Mouse (Mus musculus) heart, embryonic 15.5 days (tissue): ENCODE measurements around the gene Pxmp4. TPM values are rescaled to one million over a fixed set of nuclear protein-coding genes. Genes with fewer than 3 reads are reported as not detected.

Experiments
- ATAC-seq: fragments of 200-750 bp; cut with Nextera tagmentation; replicated peaks from 2 replicates; pipeline ENCODE4 v1.8.0; 2017; ENCODE audit warnings: low read depth, moderate TSS enrichment; ENCODE audit not compliant: insufficient number of reproducible peaks, insufficient read depth, low FRiP score
- H3K27ac ChIP-seq: fragments of 300-500 bp; sonication (generic); 2 replicates; pipeline ENCODE4 v1.5.1; 2015; ENCODE audit warnings: mild to moderate bottlenecking, inconsistent platforms
- H3K27me3 ChIP-seq: fragments of 300-500 bp; sonication (generic); 2 replicates; pipeline ENCODE4 v1.6.1; 2015; ENCODE audit warnings: inconsistent platforms
- H3K36me3 ChIP-seq: fragments of 300-500 bp; sonication (generic); 2 replicates; pipeline ENCODE4 v1.6.1; 2015; ENCODE audit warnings: mild to moderate bottlenecking, inconsistent platforms
- H3K4me1 ChIP-seq: fragments of 300-500 bp; sonication (generic); replicated peaks from 2 replicates; pipeline ENCODE4 v1.6.1; 2015; ENCODE audit warnings: inconsistent platforms
- H3K4me2 ChIP-seq: fragments of 300-500 bp; sonication (generic); 2 replicates; pipeline ENCODE4 v1.6.1; 2015; ENCODE audit warnings: inconsistent platforms, mild to moderate bottlenecking, moderate library complexity
- H3K4me3 ChIP-seq: fragments of 300-500 bp; sonication (generic); 2 replicates; pipeline ENCODE4 v1.5.1; 2015; ENCODE audit warnings: mild to moderate bottlenecking, inconsistent platforms
- H3K9ac ChIP-seq: fragments of 300-500 bp; sonication (generic); 2 replicates; pipeline ENCODE4 v1.6.1; 2015; ENCODE audit warnings: mild to moderate bottlenecking, inconsistent platforms
- H3K9me3 ChIP-seq: fragments of 300-500 bp; sonication (generic); replicated peaks from 2 replicates; pipeline ENCODE4 v1.6.1; 2016; ENCODE audit warnings: inconsistent platforms
- WGBS: fragments of 180-500 bp; shearing (Covaris S2); methylation state at CpG from one replicate; pipeline ENCODE4 v1.1.7; 2015; ENCODE audit warnings: mixed read lengths; 5-methylcytosine and 5-hydroxymethylcytosine counted together
- polyA plus RNA-seq: library from polyadenylated mRNA; unstranded; fragments of >200 nt; fragmentation: Nextera tagmentation; extraction: Ambion mirVana; gene quantifications from 2 replicates; pipeline ENCODE4 v1.2.1, GENCODE M21; 2015

Pxmp4 gene
- polyA plus RNA-seq, 1 experiment from 2014 or later: 24.6 TPM

DNA sequence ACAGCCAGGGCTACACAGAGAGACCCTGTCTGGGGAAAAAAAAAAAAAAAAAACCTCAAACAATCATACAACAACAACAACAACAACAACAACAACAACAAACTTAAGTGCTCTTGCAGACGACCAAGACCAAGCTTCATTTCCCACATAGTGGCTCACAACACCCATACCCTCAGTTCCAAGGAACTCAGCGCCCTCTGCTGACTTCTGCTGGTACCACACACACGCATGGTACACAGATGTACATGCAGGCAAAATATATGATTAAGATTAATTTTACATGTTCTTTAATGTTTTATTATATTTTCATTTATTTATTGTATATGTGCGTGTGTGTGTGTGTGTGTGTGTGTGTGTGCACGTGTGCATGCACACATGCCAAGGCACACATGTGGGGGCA, 17.1 kb downstream of the Pxmp4 start:
- no peaks in the 10 kb centered on the region for H3K27me3 ChIP-seq
- 77% methylated on average over 5 of the region's 5 CpGs for WGBS

DNA sequence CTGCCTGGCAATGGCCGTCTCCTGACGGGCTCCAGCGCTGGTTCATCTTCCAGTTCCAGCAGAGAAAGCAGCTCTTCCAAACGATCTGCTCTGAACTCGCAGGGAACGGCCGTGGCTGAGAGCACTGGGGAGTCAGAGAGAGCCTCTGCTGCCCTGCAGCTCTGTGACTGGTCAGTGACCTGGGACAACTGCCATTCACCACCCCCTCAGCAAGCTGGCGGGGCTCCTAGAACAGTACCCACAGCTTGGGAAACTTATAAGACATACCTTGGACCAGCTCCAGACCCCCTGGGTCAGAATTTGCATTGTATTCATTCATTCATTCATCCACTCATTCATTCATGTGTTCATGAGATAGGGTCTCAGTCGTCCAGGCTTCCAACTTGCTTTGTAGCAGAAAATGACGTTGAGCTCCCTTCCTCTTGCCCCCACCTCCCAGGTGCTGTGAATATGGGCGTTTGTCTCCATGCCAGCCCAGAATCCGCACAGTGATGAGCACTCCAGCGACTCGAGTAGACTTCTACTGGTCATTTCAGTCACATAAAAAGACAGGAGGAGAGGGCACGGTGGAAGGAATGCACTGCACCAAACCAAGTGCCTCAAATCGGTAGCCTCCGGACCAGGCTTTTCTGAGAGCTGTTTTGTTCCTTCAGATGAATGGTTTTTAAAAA, 18.4 kb downstream of the Pxmp4 start:
- no peaks in the 10 kb centered on the region for H3K36me3 ChIP-seq
- no peak overlapping the region for H3K9ac ChIP-seq
- no peak overlapping the region for H3K4me3 ChIP-seq
- H3K4me2 ChIP-seq: no peak overlapping the region
- no peak for ATAC-seq
- no peaks in the 10 kb centered on the region for H3K27me3 ChIP-seq
- 54% methylated on average over 17 of the region's 17 CpGs for WGBS
- peaks cover 25% of the 10 kb centered on the region for H3K4me1 ChIP-seq
- H3K9me3 ChIP-seq: no peaks in the 10 kb centered on the region
- H3K27ac ChIP-seq: no peak overlapping the region

More for the DNA sequence above, 17.1 kb downstream of the Pxmp4 start:
- H3K4me2 ChIP-seq: no peak overlapping the region
- H3K9ac ChIP-seq: no peak overlapping the region
- no peak overlapping the region for H3K4me3 ChIP-seq
- H3K27ac ChIP-seq: no peak overlapping the region
- H3K4me1 ChIP-seq: peaks cover 20% of the 10 kb centered on the region
- H3K36me3 ChIP-seq: no peaks in the 10 kb centered on the region
- H3K9me3 ChIP-seq: no peaks in the 10 kb centered on the region
- ATAC-seq: no peak

DNA sequence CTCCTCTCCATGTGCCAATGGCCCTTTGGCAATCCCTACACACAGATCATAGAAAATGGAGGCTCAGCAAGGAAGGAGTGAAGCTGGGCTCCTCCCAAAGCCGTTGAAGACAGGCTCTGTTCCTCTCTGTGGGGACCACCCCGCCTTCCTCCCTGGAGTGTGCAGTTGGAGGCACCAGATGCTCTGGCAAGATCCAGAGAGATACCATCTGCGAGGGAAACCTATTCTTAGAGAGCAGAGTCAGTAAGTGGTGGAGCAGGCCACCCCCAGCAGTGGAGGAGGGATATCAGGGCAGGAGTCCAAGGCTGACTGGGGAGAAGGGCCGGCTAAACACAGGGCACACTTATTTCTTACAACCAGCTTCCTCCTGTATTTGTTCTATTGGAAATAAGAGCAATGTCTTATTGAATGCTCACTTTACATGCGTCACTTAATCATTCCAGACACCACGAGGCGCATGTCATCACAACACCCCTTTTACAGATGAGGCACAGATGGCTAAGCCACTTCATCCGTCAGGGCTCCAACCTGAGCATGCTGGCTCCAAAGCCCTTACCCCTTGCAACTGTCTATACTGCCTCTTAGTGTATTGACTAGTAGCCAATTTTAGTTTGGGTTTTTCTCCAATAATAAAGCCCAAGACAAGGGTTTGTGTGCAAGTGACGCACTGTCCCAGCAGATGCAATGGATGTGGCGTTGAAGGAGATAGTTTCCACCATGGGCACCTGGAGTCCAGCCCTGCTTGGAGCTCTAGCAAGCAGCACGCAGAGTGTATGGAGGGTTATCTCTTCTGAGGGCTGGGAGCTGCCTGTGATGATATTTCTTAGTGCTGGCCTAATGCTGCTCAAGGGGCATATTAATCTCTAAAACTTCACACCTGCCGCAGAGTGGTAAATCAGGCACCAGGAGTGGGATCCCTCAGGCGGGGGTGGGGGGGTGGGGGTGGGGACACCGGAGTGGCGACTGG, 19.3 kb downstream of the Pxmp4 start:
- no peak overlapping the region for H3K9ac ChIP-seq
- H3K27ac ChIP-seq: 0 out of 2 replicates have a peak overlapping the region, but pooled peaks have one; percentile 1
- peak; percentile 53; the same call in 1 of the 2 replicates for ATAC-seq
- H3K4me1 ChIP-seq: peaks cover 25% of the 10 kb centered on the region
- H3K27me3 ChIP-seq: no peaks in the 10 kb centered on the region
- H3K4me3 ChIP-seq: no peak overlapping the region
- H3K36me3 ChIP-seq: no peaks in the 10 kb centered on the region
- no peaks in the 10 kb centered on the region for H3K9me3 ChIP-seq
- 0 out of 2 replicates have a peak overlapping the region, but pooled peaks have one; percentile 10 for H3K4me2 ChIP-seq
- WGBS: 46% methylated on average over 15 of the region's 15 CpGs

DNA sequence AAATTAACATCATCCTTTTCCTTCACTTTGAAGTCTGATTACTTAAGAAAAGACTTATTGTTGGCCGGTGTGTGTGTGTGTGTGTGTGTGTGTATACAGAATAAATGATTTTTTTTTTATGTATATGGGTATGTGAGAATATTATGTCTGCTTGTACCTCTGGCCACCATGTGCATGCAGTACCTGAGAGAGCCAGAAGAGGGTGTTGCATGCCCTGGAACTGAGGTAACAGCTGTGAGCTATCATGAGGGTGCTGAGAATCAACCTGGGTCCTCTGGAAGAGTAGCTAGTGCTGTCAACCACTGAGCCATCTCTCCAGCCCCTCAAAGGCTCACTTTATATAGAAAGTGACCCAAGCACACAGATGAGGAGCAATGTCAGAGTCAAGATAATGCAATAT, 22.1 kb downstream of the Pxmp4 start:
- H3K4me3 ChIP-seq: no peak overlapping the region
- no peak overlapping the region for H3K27ac ChIP-seq
- no peaks in the 10 kb centered on the region for H3K36me3 ChIP-seq
- no peaks in the 10 kb centered on the region for H3K27me3 ChIP-seq
- 97% methylated on average over 1 of the region's 1 CpGs for WGBS
- H3K4me1 ChIP-seq: peaks cover 21% of the 10 kb centered on the region
- no peak for ATAC-seq
- no peak overlapping the region for H3K9ac ChIP-seq
- no peak overlapping the region for H3K4me2 ChIP-seq
- no peaks in the 10 kb centered on the region for H3K9me3 ChIP-seq

DNA sequence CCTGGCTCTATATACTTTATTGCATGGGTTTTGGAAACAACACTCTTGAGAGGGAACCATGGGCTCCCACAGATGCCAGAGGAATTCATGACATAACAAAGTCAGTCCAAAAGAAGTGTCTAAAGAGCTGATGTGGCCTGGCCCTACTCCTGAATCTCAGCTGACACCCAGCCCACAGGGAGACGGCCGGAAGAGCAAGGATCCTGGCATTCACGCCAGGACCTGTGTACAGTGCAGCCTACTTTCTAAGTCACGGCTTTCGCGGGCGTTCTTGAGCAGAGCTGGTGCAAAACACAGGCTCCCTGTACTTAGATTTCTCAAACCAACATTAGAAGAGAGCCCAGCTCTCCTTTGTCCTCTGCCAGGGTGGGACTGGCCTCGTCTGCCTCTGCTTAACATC, 22.9 kb downstream of the Pxmp4 start:
- Histone ChIP-seq H3K27me3 (no peaks in the 10 kb centered on the region), H3K9me3 (no peaks in the 10 kb centered on the region), H3K4me2 (no peak overlapping the region), H3K4me1 (peaks cover 21% of the 10 kb centered on the region), H3K4me3 (no peak overlapping the region), H3K27ac (no peak overlapping the region; the same call in 1 of the 2 replicates), H3K9ac (no peak overlapping the region), H3K36me3 (no peaks in the 10 kb centered on the region)
- no peak for ATAC-seq
- WGBS: 61% methylated on average over 8 of the region's 8 CpGs

DNA sequence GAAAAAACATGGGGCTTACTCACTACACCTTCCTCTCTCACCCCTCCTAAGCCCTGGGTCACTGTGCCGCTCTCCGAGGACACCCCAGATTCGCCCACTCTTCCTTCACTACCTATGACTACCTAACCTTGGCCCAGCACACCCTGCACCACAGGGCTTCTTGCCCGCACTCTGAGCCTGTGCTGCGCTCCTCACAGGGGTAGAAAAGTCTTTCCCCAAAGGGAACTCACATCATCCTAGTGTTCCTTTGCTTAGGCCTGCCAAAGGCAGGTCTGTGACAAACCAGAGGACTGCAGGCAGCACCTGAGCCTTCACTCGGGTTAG, 25.8 kb downstream of the Pxmp4 start:
- H3K4me1 ChIP-seq: peaks cover 5% of the 10 kb centered on the region
- ATAC-seq: no peak
- 79% methylated on average over 6 of the region's 6 CpGs for WGBS
- no peaks in the 10 kb centered on the region for H3K9me3 ChIP-seq
- no peaks in the 10 kb centered on the region for H3K27me3 ChIP-seq
- no peak overlapping the region for H3K4me2 ChIP-seq
- no peaks in the 10 kb centered on the region for H3K36me3 ChIP-seq
- no peak overlapping the region for H3K4me3 ChIP-seq
- no peak overlapping the region for H3K9ac ChIP-seq
- no peak overlapping the region for H3K27ac ChIP-seq

DNA sequence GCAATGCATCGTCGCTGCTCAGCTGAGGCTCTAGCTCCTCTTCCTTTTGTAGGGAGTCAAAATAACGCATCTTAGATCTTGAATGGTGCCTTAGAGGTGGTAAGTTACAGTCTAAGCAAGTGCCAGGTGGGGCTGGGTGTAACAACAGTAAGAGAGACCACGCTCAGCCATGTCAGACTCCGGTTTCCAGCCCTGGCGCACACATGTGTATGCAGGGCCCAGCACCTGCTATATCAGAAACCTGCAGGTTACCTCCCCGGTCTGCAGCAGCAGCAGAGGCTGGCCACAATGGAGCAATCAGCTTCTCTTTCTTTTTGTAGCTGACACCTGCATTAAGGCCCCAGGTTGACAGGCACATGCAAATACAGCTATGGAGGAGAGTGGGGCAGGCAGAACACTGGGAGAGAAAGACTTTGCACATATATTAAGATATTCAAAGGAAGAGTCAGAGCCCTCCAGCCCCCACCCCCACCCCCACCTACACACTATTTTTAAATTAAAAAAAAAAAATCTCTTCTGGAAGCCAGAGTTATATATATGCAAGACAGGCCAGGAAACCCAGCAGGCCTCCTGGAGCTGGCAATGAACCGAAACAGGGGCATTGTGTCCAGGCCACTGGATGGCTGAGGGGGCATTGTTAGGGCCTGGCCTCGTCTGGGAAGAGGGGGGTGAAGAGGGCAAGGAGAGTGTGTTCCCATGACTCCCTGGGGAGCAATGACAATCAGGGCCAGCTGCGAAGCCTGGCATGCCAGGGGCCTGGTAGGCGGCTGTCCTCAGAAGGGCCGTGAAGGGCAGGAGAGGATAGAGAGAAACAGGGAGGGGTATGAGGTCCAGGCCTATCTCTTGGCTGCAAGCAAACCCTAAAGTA, 26.4 kb downstream of the Pxmp4 start:
- ATAC-seq: peak; percentile 57; the same call in 1 of the 2 replicates

DNA sequence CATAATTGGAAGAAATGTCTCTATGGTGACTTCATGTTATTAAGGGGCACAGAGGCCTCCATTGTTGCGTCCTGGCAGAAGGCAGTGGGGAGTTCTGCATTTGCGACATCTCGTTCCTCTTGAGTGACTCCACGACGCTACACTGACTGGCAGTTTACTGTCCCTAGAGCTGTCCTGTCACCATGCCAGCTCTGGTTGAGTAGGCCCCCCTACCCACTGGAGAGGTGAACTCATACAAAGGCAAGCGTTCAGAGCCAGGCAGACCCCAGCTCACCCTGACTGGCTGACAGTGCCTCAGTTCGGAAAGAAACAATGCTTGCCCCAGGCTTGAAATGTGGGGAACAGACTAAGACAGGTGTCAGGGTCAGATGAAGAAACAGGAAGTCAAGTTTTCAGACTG, 29.2 kb downstream of the Pxmp4 start:
- 74% methylated on average over 7 of the region's 7 CpGs for WGBS
- Histone ChIP-seq H3K27me3 (no peaks in the 10 kb centered on the region), H3K4me1 (peaks cover 11% of the 10 kb centered on the region), H3K9me3 (no peaks in the 10 kb centered on the region), H3K9ac (no peak overlapping the region), H3K4me3 (no peak overlapping the region), H3K36me3 (no peaks in the 10 kb centered on the region), H3K4me2 (no peak overlapping the region), H3K27ac (no peak overlapping the region)
- ATAC-seq: no peak

More for the DNA sequence above, 26.4 kb downstream of the Pxmp4 start:
- Histone ChIP-seq H3K4me3 (no peak overlapping the region), H3K4me1 (peaks cover 5% of the 10 kb centered on the region), H3K9me3 (no peaks in the 10 kb centered on the region), H3K9ac (no peak overlapping the region), H3K4me2 (no peak overlapping the region), H3K27me3 (no peaks in the 10 kb centered on the region), H3K27ac (no peak overlapping the region), H3K36me3 (no peaks in the 10 kb centered on the region)
- WGBS: 54% methylated on average over 12 of the region's 12 CpGs

DNA sequence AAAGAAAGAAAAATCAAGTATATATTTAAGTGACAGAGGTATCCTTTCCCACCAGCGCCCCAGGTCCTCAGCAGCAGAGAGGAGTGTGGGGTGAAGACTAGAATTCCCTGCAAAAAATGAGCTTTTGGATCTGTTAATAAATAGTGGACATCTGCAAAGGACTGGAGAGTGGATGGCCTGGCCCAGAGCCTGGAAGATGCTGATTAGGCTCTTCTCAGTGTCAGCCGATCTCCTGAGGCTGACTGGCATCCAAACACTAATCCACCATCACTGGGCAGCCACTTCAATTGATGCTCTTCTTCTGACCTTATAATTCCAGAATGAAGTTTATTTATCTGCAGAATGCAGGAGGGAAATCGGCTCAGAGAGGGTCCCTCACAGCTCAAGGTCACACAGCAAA, 30.5 kb downstream of the Pxmp4 start:
- WGBS: 75% methylated on average over 3 of the region's 3 CpGs
- no peak for ATAC-seq

DNA sequence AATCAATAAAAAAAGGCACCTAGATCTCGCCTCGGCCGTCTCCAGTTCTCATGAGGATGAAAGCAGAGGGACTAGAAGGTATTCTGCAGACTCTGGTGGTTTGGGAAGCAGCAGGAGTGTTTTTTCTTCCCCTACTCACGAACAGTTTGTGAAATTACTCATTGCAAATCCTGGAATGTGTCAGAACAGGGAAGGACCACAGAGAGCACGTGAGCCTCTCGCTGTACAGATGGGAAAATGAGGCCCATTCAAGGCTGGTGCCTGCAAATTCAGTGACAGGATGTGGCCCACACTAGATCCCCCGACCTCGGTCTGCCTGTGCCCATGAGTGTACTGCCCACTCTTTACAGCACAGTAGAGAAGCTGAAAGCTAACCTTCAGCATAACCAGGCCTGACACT, 31.5 kb downstream of the Pxmp4 start:
- Histone ChIP-seq H3K9me3 (no peaks in the 10 kb centered on the region), H3K4me3 (no peak overlapping the region), H3K36me3 (no peaks in the 10 kb centered on the region), H3K27ac (no peak overlapping the region), H3K27me3 (no peaks in the 10 kb centered on the region), H3K4me1 (peaks cover 32% of the 10 kb centered on the region), H3K4me2 (no peak overlapping the region), H3K9ac (no peak overlapping the region)
- ATAC-seq: no peak
- 72% methylated on average over 8 of the region's 8 CpGs for WGBS

More for the DNA sequence above, 30.5 kb downstream of the Pxmp4 start:
- H3K36me3 ChIP-seq: no peaks in the 10 kb centered on the region
- no peak overlapping the region for H3K4me3 ChIP-seq
- H3K27me3 ChIP-seq: no peaks in the 10 kb centered on the region
- no peak overlapping the region for H3K27ac ChIP-seq
- H3K9me3 ChIP-seq: no peaks in the 10 kb centered on the region
- no peak overlapping the region for H3K4me2 ChIP-seq
- H3K4me1 ChIP-seq: peaks cover 23% of the 10 kb centered on the region
- no peak overlapping the region for H3K9ac ChIP-seq

DNA sequence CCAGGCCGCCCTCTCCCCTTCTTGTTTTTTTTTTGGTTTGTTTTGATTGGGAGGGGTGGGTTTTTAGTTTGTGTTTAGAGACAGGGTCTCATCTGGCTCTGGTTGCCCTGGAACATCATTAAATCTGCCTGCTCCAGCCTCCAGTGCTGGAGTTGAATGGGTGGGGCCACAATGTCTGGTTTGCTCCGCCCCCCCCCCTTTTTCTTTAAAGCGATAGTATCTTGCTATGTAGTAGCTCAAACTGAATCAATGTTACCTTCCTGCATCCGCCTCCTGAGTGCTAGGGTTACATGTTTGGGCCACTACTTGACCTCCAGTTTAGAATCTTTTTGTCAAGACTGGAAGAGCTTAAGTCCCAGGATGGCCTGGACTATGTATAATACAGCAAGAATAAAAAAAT, 32.2 kb downstream of the Pxmp4 start:
- H3K27me3 ChIP-seq: no peaks in the 10 kb centered on the region
- H3K9ac ChIP-seq: no peak overlapping the region
- 84% methylated on average over 4 of the region's 4 CpGs for WGBS
- ATAC-seq: no peak
- no peaks in the 10 kb centered on the region for H3K36me3 ChIP-seq
- H3K27ac ChIP-seq: no peak overlapping the region
- H3K4me1 ChIP-seq: peaks cover 36% of the 10 kb centered on the region
- H3K4me3 ChIP-seq: no peak overlapping the region
- H3K4me2 ChIP-seq: no peak overlapping the region
- no peaks in the 10 kb centered on the region for H3K9me3 ChIP-seq
